Mouse (Mus musculus) neural tube, embryonic 11.5 days (tissue): Measurements from ENCODE around the gene Cklf. TPM values are rescaled to one million over a fixed set of nuclear protein-coding genes. Genes with fewer than 3 reads are reported as not detected.

Source experiments
- ATAC-seq: fragments of 200-750 bp; cut with Nextera tagmentation; 2 replicates; pipeline ENCODE4 v1.8.0; 2017; ENCODE audit warnings: moderate number of reproducible peaks, mild to moderate bottlenecking, moderate TSS enrichment, moderate library complexity; ENCODE audit not compliant: insufficient read depth, low FRiP score, low TSS enrichment
- DNase-seq: peaks from one replicate; pipeline ENCODE4 v3.0.0-alpha.2; 2015; ENCODE audit warnings: low spot score
- H3K27ac ChIP-seq: fragments of 300-500 bp; sonication (generic); 2 replicates; pipeline ENCODE4 v1.5.1; 2014; ENCODE audit warnings: low read depth, mild to moderate bottlenecking, low read length
- H3K27me3 ChIP-seq: fragments of 300-500 bp; sonication (generic); 2 replicates; pipeline ENCODE4 v1.6.1; 2014; ENCODE audit warnings: mild to moderate bottlenecking, low read length, mixed read lengths; ENCODE audit not compliant: control insufficient read depth, insufficient read depth
- H3K36me3 ChIP-seq: fragments of 300-500 bp; sonication (generic); 2 replicates; pipeline ENCODE4 v1.6.1; 2014; ENCODE audit warnings: mild to moderate bottlenecking, low read length, moderate library complexity, mixed read lengths; ENCODE audit not compliant: control insufficient read depth, insufficient read depth
- H3K4me1 ChIP-seq: fragments of 300-500 bp; sonication (generic); 2 replicates; pipeline ENCODE4 v1.6.1; 2014; ENCODE audit warnings: low read length, mixed read lengths; ENCODE audit not compliant: control insufficient read depth, insufficient read depth
- H3K4me2 ChIP-seq: fragments of 300-500 bp; sonication (generic); 2 replicates; pipeline ENCODE4 v1.6.1; 2014; ENCODE audit warnings: low read depth, mild to moderate bottlenecking, moderate library complexity
- H3K4me3 ChIP-seq: fragments of 300-500 bp; sonication (generic); 2 replicates; pipeline ENCODE4 v1.5.1; 2014; ENCODE audit warnings: low read depth, low read length
- H3K9ac ChIP-seq: fragments of 300-500 bp; sonication (generic); 2 replicates; pipeline ENCODE4 v1.6.1; 2014; ENCODE audit warnings: mild to moderate bottlenecking, low read length
- H3K9me3 ChIP-seq: fragments of 300-500 bp; sonication (generic); 2 replicates; pipeline ENCODE4 v1.6.1; 2016; ENCODE audit warnings: low read length; ENCODE audit not compliant: control insufficient read depth
- WGBS: fragments of 180-500 bp; shearing (Covaris S2); extraction: QIAGEN DNeasy Blood & Tissue Kit; methylation state at CpG from one replicate; pipeline ENCODE4 v1.1.7; 2014; 5-methylcytosine and 5-hydroxymethylcytosine counted together
- polyA plus RNA-seq: library from polyadenylated mRNA; unstranded; fragments of >200 nt; fragmentation: Nextera tagmentation; extraction: Ambion mirVana; gene quantifications from 2 replicates; pipeline ENCODE4 v1.2.1, GENCODE M21; 2014

Cklf gene
- polyA plus RNA-seq, 1 experiment from 2014 or later = 35.3 TPM

DNA sequence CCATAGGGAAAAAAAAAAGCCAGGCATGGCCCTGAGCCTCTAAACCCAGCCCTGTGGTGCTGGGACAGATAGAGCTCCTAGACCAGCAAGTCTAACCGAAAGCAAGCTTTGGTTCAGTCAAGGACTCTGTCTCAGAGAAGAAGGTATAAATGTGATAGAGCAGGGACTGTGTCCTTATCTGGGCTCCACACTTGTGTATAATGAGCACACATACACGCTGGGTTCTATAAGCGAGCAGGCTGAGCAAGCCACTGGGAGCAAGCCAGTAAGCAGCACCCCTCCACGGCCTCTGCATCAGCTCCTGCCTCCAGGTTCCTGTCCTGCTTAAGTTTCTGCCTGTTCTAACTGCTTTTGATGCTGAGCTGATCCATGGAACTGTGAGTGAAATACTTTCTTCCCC lies 18.6 kb upstream of the Cklf start:
- Histone ChIP-seq H3K4me1 (no peaks in the 10 kb centered on the region), H3K27me3 (no peaks in the 10 kb centered on the region), H3K4me2 (no peak overlapping the region), H3K4me3 (no peak overlapping the region), H3K9me3 (no peaks in the 10 kb centered on the region), H3K27ac (no peak overlapping the region), H3K9ac (no peak overlapping the region), H3K36me3 (peaks cover 10% of the 10 kb centered on the region)
- WGBS = 95% methylated on average over 4 of the region's 4 CpGs
- no peak for DNase-seq
- ATAC-seq = no peak

DNA sequence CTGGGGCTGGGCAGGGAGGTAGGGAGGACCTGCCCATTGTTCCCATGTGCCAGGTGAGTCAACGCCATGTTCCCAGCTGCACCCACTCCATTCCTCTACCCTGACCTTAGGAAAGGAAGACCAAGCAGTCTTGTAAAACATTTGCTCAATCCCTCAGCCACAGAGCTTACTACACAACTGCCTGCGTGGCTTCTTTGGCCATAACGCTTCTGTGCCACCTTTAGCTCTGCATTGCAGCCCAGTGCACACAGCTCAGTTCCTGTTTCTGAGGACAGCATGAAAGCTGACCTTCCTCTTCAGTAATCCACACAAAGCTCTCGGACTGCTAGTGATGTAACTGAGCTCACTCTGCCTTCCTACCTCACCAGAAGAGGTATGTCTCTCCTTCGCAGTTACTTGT lies 17.7 kb upstream of the Cklf start:
- no peaks in the 10 kb centered on the region for H3K4me1 ChIP-seq
- H3K4me3 ChIP-seq = no peak overlapping the region
- no peak for DNase-seq
- no peaks in the 10 kb centered on the region for H3K27me3 ChIP-seq
- no peak for ATAC-seq
- H3K36me3 ChIP-seq = peaks cover 7% of the 10 kb centered on the region
- no peak overlapping the region for H3K4me2 ChIP-seq
- no peaks in the 10 kb centered on the region for H3K9me3 ChIP-seq
- no peak overlapping the region for H3K27ac ChIP-seq
- H3K9ac ChIP-seq = no peak overlapping the region
- WGBS = 90% methylated on average over 5 of the region's 5 CpGs

DNA sequence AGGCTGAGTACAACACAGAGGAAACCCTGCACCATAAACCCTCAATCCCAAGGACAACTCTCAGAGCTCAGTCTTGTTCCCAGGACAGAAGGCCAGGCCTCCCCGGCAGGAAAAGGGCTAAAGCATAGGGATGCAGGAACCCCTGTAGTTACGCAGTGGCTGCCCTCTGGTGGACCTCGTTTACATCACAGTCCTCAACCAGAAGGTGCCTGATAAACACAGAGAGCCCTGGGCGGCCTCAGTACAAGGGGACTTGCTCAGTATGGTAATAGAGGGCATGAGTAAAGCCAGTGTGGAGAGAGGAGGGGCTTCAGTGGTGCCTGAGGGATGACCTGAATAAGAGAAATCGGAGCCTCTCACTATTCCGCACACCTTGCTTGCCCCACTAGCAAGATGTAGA lies 16.1 kb upstream of the Cklf start:
- peaks cover 8% of the 10 kb centered on the region for H3K36me3 ChIP-seq

DNA sequence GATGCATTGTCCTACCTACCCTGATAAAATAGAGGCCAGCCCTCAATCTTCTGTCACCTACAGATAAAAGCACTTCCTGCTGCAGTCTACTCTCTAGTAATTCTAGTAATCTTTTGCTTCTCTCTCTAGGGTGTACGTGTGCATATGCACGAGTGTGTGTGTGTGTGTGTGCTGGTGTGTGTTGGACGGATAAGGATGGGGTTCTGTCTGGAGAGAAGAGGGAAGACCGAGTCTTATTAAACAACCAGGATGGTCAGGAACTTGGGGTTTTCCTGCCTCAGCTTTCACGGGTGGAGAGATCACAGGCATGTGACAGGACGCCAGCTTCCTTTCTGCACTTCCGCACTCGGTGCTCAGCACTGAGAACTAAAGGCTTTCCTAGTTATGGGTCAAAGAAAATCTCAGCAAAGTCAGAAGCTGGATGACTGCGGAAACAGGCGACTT lies 11.2 kb upstream of the Cklf start:
- Histone ChIP-seq H3K4me3 (no peak overlapping the region), H3K27me3 (no peaks in the 10 kb centered on the region), H3K27ac (no peak overlapping the region), H3K9ac (no peak overlapping the region), H3K9me3 (no peaks in the 10 kb centered on the region), H3K36me3 (peaks cover 7% of the 10 kb centered on the region), H3K4me1 (no peaks in the 10 kb centered on the region), H3K4me2 (no peak overlapping the region)
- ATAC-seq (no peak), DNase-seq (no peak)
- WGBS = 91% methylated on average over 10 of the region's 10 CpGs

More for the DNA sequence above, 16.1 kb upstream of the Cklf start:
- H3K9me3 ChIP-seq = no peaks in the 10 kb centered on the region
- H3K4me1 ChIP-seq = no peaks in the 10 kb centered on the region
- WGBS = 46% methylated on average over 6 of the region's 6 CpGs
- peak; percentile 35; the same call in 1 of the 2 replicates for ATAC-seq
- no peak overlapping the region for H3K4me2 ChIP-seq
- no peak overlapping the region for H3K4me3 ChIP-seq
- no peak overlapping the region for H3K27ac ChIP-seq
- no peak overlapping the region for H3K9ac ChIP-seq
- DNase-seq = peak; percentile 31
- H3K27me3 ChIP-seq = no peaks in the 10 kb centered on the region

DNA sequence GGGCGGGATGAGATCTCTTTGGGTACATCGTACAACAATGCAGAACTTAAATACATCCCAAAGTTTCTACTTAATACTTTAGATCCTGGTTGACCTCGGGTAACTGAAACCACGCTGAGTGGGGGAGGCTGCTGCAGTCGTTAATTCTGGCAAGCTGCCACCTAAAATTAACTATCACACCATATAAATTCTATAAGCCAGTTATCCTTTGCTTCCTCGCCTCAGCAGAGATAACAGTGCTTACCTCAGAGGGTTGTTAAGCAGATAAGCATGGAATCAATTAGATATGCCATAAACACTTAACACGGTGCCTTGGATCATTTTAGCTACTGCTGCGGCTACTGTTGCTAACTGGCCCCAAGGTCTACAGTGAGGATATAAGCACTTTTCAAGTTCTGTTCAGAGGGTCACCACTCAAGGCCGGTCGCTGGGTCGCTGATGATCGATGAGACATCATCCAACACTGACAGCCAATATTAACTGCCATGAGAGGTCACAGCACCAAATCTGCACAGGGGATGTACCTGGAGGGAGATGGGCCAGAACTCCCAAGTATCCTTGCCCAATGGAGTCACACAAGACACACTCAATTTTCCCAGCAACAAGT lies 8.5 kb upstream of the Cklf start:
- Histone ChIP-seq H3K4me2 (no peak overlapping the region), H3K36me3 (peaks cover 4% of the 10 kb centered on the region), H3K27ac (no peak overlapping the region), H3K27me3 (no peaks in the 10 kb centered on the region), H3K9ac (no peak overlapping the region), H3K4me3 (no peak overlapping the region), H3K9me3 (no peaks in the 10 kb centered on the region), H3K4me1 (no peaks in the 10 kb centered on the region)
- no peak for ATAC-seq
- 87% methylated on average over 12 of the region's 12 CpGs for WGBS
- no peak for DNase-seq

DNA sequence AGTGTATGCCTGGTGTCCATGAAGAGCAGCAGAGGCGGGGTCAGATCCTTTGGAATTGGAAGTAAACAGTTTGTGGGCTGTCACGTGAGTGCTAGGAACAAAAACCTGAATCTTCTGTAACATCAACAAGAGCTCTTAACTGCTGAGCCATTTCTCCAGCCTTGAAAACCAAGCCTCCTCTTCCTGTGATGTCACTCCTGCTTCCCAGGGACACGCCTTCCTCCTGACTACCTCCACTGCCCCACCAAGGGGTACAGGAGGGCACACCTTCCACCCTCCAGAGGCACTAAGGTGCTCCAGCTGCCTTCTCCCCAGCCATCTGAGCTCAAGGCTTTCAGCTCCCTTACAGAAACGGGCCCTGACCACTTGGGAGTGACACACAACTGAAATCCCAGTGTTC lies 4.0 kb upstream of the Cklf start:
- Histone ChIP-seq H3K36me3 (no peaks in the 10 kb centered on the region), H3K27ac (no peak overlapping the region), H3K27me3 (no peaks in the 10 kb centered on the region), H3K4me1 (peaks cover 6% of the 10 kb centered on the region; the same call in 1 of the 2 replicates), H3K4me3 (no peak overlapping the region), H3K9ac (no peak overlapping the region), H3K9me3 (no peaks in the 10 kb centered on the region), H3K4me2 (no peak overlapping the region)
- 83% methylated on average over 4 of the region's 4 CpGs for WGBS
- DNase-seq = no peak
- no peak for ATAC-seq

DNA sequence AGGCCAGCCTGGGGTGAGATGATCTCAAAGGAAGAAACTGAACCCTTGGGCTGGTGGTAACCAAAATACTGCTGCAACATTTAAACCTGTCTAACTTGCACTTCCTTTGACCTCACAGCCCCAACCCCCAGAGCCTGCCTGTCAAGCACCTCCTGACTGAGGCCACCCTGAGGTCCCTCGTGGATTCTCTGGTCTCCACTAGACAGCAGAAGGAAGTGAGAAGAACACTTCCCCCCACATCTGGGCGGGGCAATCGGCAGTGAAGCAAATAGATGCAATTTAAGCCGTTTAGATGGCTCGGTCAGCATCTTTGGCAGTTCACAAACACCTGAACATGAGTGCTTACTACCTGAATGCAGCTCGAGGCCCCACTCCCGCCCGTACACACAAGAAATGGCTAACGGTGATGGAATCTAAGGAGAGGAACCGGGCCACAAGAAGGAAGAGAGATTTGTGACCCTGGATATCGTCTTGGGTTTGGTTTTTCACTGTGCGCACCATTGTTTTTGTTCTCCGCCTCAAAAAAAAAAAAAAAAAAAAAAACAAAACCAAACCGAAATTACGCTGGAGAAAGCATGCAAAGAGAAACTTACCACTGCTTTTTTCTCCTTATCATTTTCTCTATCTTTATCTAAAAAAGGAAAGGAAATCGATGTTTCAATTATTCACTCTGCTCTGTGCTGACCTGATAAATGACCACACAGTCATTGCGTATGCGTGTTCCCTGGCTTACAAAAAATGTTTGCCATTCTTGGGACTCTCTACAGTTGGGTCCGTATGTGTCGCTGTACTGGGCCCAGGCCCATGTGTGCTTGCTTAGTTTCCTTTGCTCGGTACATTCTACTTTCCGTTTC lies 3.4 kb upstream of the Cklf start:
- DNase-seq (no peak), ATAC-seq (no peak)
- Histone ChIP-seq H3K36me3 (no peaks in the 10 kb centered on the region), H3K27ac (no peak overlapping the region), H3K27me3 (no peaks in the 10 kb centered on the region), H3K4me3 (peak overlapping the region; percentile 88), H3K9me3 (no peaks in the 10 kb centered on the region), H3K4me1 (peaks cover 8% of the 10 kb centered on the region; the same call in 1 of the 2 replicates), H3K4me2 (peak overlapping the region; percentile 77), H3K9ac (no peak overlapping the region; the same call in 1 of the 2 replicates)
- 70% methylated on average over 22 of the region's 22 CpGs for WGBS

DNA sequence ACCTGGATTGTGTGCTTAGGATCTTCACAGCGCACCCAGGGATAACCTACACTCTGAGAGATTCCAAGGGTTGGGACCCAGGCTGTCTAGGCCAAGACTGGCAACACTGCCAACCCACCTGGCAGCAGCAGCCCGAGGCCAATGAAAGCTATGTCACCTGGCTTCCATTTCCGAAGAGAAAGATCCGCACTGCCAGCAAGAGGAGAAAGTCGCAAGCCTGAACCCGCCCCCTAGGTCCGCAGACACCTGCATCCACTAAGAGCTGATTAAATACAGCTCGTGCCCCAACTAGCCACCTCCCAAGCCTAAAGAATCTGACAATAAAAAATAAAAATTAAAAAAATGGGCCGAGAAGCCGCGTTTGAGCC lies 2.8 kb upstream of the Cklf start:
- Histone ChIP-seq H3K4me1 (peaks cover 8% of the 10 kb centered on the region; the same call in 1 of the 2 replicates), H3K4me3 (peak overlapping the region; percentile 88), H3K9ac (peak overlapping the region; percentile 86), H3K27me3 (no peaks in the 10 kb centered on the region), H3K4me2 (peak overlapping the region; percentile 77), H3K36me3 (no peaks in the 10 kb centered on the region), H3K9me3 (no peaks in the 10 kb centered on the region), H3K27ac (no peak overlapping the region)
- WGBS = 5% methylated on average over 11 of the region's 11 CpGs
- ATAC-seq = no peak
- no peak for DNase-seq

DNA sequence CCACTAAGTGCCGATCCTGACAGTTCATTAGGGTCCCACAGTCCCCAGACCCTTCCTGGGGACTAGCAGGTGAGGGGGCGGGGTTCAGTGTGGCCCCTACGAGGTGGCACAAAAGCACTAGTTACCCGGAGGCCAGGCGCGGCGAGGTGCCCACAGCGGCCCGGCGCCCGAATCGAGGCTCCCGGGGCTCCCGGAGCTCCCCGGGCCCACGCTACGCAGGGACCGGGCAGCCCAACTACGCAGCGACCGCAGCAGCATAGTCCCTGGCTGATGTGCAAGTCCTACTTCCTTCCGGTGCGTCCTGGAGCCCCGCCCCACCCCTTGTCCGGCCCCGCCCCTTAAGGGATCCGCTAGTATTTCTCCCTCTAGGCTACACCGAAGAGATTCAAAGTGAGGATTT lies 2.4 kb upstream of the Cklf start, which contains the start of gene Tk2:
Gene Tk2 (minus strand): TSS at position 283 of the 400 bp plus-strand sequence.
- H3K9ac ChIP-seq = peak within 1 kb of the TSS; percentile 86
- H3K4me1 ChIP-seq = peaks cover 8% of the 10 kb centered on the region; the same call in 1 of the 2 replicates
- H3K36me3 ChIP-seq = no peaks in the 10 kb centered on the region
- H3K4me2 ChIP-seq = peak within 1 kb of the TSS; percentile 77
- peak within 1 kb of the TSS; percentile 88 for H3K4me3 ChIP-seq
- no peak within 1 kb of the TSS for H3K27ac ChIP-seq
- no peaks in the 10 kb centered on the region for H3K27me3 ChIP-seq
- ATAC-seq = peak; percentile 85
- peak; percentile 81 for DNase-seq
- H3K9me3 ChIP-seq = no peaks in the 10 kb centered on the region
- under 1% methylated on average over 28 of the region's 28 CpGs for WGBS
